Mouse (Mus musculus) liver, embryonic 11.5 days (tissue): ENCODE results near the gene Ppard. TPM values are rescaled to one million over a fixed set of nuclear protein-coding genes. Genes with fewer than 3 reads are reported as not detected.
A peak's percentile ranks its signal among the peaks of the same experiment; 100 is the strongest.

Source experiments
- ATAC-seq: fragments of 200-750 bp; cut with Nextera tagmentation; replicated peaks from 2 replicates; pipeline ENCODE4 v1.8.0; 2017; ENCODE audit warnings: moderate number of reproducible peaks, mild to moderate bottlenecking, moderate TSS enrichment, moderate library complexity; ENCODE audit not compliant: low FRiP score
- DNase-seq: peaks from one replicate; pipeline ENCODE4 v3.0.0-alpha.2; 2017; ENCODE audit warnings: low spot score
- H3K27ac ChIP-seq: fragments of 300-500 bp; sonication (generic); 2 replicates; pipeline ENCODE4 v1.5.1; 2014; ENCODE audit warnings: mild to moderate bottlenecking, low read depth, low read length, control low read depth
- H3K27me3 ChIP-seq: fragments of 300-500 bp; sonication (generic); replicated peaks from 2 replicates; pipeline ENCODE4 v1.6.1; 2014; ENCODE audit warnings: low read length, mixed read lengths; ENCODE audit not compliant: control insufficient read depth, insufficient read depth
- H3K36me3 ChIP-seq: fragments of 300-500 bp; sonication (generic); 2 replicates; pipeline ENCODE4 v1.6.1; 2014; ENCODE audit warnings: mild to moderate bottlenecking, low read length, moderate library complexity, mixed read lengths; ENCODE audit not compliant: control insufficient read depth, insufficient read depth
- H3K4me1 ChIP-seq: fragments of 300-500 bp; sonication (generic); replicated peaks from 2 replicates; pipeline ENCODE4 v1.6.1; 2014; ENCODE audit warnings: low read length, mixed read lengths; ENCODE audit not compliant: control insufficient read depth, insufficient read depth
- H3K4me2 ChIP-seq: fragments of 300-500 bp; sonication (generic); 2 replicates; pipeline ENCODE4 v1.6.1; 2014; ENCODE audit warnings: mild to moderate bottlenecking, control low read depth, moderate library complexity
- H3K4me3 ChIP-seq: fragments of 300-500 bp; sonication (generic); 2 replicates; pipeline ENCODE4 v1.5.1; 2014; ENCODE audit warnings: low read depth, low read length, control low read depth
- H3K9ac ChIP-seq: fragments of 300-500 bp; sonication (generic); 2 replicates; pipeline ENCODE4 v1.6.1; 2014; ENCODE audit warnings: low read depth, low read length, control low read depth
- H3K9me3 ChIP-seq: fragments of 300-500 bp; sonication (generic); 2 replicates; pipeline ENCODE4 v1.6.1; 2016; ENCODE audit warnings: low read length, inconsistent platforms, mixed read lengths; ENCODE audit not compliant: control insufficient read depth
- WGBS: fragments of 180-500 bp; shearing (Covaris S2); extraction: QIAGEN DNeasy Blood & Tissue Kit; methylation state at CpG from one replicate; pipeline ENCODE4 v1.1.7; 2014; 5-methylcytosine and 5-hydroxymethylcytosine counted together
- polyA plus RNA-seq: library from polyadenylated mRNA; unstranded; fragments of >200 nt; fragmentation: Nextera tagmentation; extraction: Ambion mirVana; gene quantifications from 2 replicates; pipeline ENCODE4 v1.2.1, GENCODE M21; 2014

Gene Ppard
- polyA plus RNA-seq, 1 experiment from 2014 or later = 2.3 TPM

- DNase-seq (no peak), ATAC-seq (no peak)
- Histone ChIP-seq H3K9ac (no peak overlapping the region), H3K9me3 (no peaks in the 10 kb centered on the region), H3K27me3 (no peaks in the 10 kb centered on the region), H3K4me3 (no peak overlapping the region), H3K36me3 (0 out of 2 replicates have a peak, but pooled peaks cover 5% of the 10 kb centered on the region), H3K4me1 (peaks cover 42% of the 10 kb centered on the region), H3K4me2 (no peak overlapping the region), H3K27ac (no peak overlapping the region)
- whole genome bisulfite sequencing = 58% methylated on average over 4 of the region's 4 CpGs
Observed at GRCm38 (mm10) chr17:28254804-28255203, 22.3 kb downstream of the Ppard start.

- no peak overlapping the region for H3K9ac ChIP-seq
- H3K27me3 ChIP-seq = no peaks in the 10 kb centered on the region
- no peaks in the 10 kb centered on the region for H3K9me3 ChIP-seq
- peaks cover 46% of the 10 kb centered on the region for H3K4me1 ChIP-seq
- no peak overlapping the region for H3K4me3 ChIP-seq
- H3K27ac ChIP-seq = peak overlapping the region; percentile 70; the same call in 1 of the 2 replicates
- H3K4me2 ChIP-seq = no peak overlapping the region; the same call in 1 of the 2 replicates
- DNase-seq (no peak), ATAC-seq (no peak)
- WGBS = 25% methylated on average over 5 of the region's 5 CpGs
- H3K36me3 ChIP-seq = 0 out of 2 replicates have a peak, but pooled peaks cover 5% of the 10 kb centered on the region
Observed at GRCm38 (mm10) chr17:28255651-28256050, 23.2 kb downstream of the Ppard start.

- Histone ChIP-seq H3K9ac (0 out of 2 replicates have a peak overlapping the region, but pooled peaks have one; percentile 10), H3K36me3 (0 out of 2 replicates have a peak, but pooled peaks cover 5% of the 10 kb centered on the region), H3K4me1 (peaks cover 50% of the 10 kb centered on the region), H3K4me3 (no peak overlapping the region; the same call in 1 of the 2 replicates), H3K4me2 (peak overlapping the region; percentile 33; the same call in 1 of the 2 replicates), H3K27ac (peak overlapping the region; percentile 70), H3K27me3 (no peaks in the 10 kb centered on the region), H3K9me3 (no peaks in the 10 kb centered on the region)
- DNase-seq (no peak), ATAC-seq (peak; percentile 29; the same call in 1 of the 2 replicates)
- 41% methylated on average over 13 of the region's 13 CpGs for WGBS
Observed at GRCm38 (mm10) chr17:28256651-28257328, 24.3 kb downstream of the Ppard start.

GRCm38 (mm10) chr17:28258325-28258724 is 25.8 kb downstream of the Ppard start:
- ATAC-seq (no peak), DNase-seq (no peak)
- H3K27me3 ChIP-seq = no peaks in the 10 kb centered on the region
- H3K4me3 ChIP-seq = no peak overlapping the region
- 0 out of 2 replicates have a peak, but pooled peaks cover 5% of the 10 kb centered on the region for H3K36me3 ChIP-seq
- H3K9me3 ChIP-seq = no peaks in the 10 kb centered on the region
- H3K27ac ChIP-seq = no peak overlapping the region
- H3K4me2 ChIP-seq = no peak overlapping the region
- 83% methylated on average over 9 of the region's 9 CpGs for WGBS
- no peak overlapping the region for H3K9ac ChIP-seq
- peaks cover 47% of the 10 kb centered on the region for H3K4me1 ChIP-seq

- DNase-seq = no peak
- Histone ChIP-seq H3K4me1 (peaks cover 50% of the 10 kb centered on the region), H3K4me3 (no peak overlapping the region), H3K9me3 (no peaks in the 10 kb centered on the region), H3K27ac (no peak overlapping the region), H3K9ac (no peak overlapping the region), H3K36me3 (0 out of 2 replicates have a peak, but pooled peaks cover 5% of the 10 kb centered on the region), H3K27me3 (no peaks in the 10 kb centered on the region), H3K4me2 (peak overlapping the region; percentile 16; the same call in 1 of the 2 replicates)
- WGBS = 65% methylated on average over 16 of the region's 16 CpGs
- 0 out of 2 replicates have a peak, but pooled peaks have one; percentile 30 for ATAC-seq
Observed at GRCm38 (mm10) chr17:28259890-28260542, 27.5 kb downstream of the Ppard start.

- Histone ChIP-seq H3K36me3 (0 out of 2 replicates have a peak, but pooled peaks cover 5% of the 10 kb centered on the region), H3K4me3 (no peak overlapping the region), H3K9ac (no peak overlapping the region), H3K9me3 (no peaks in the 10 kb centered on the region), H3K4me1 (peaks cover 49% of the 10 kb centered on the region), H3K4me2 (no peak overlapping the region), H3K27me3 (no peaks in the 10 kb centered on the region), H3K27ac (no peak overlapping the region)
- WGBS = 80% methylated on average over 9 of the region's 9 CpGs
- ATAC-seq (no peak), DNase-seq (no peak)
Observed at GRCm38 (mm10) chr17:28260543-28260909, 28.0 kb downstream of the Ppard start.

- no peaks in the 10 kb centered on the region for H3K9me3 ChIP-seq
- no peaks in the 10 kb centered on the region for H3K27me3 ChIP-seq
- peaks cover 38% of the 10 kb centered on the region for H3K4me1 ChIP-seq
- ATAC-seq = no peak
- H3K9ac ChIP-seq = no peak overlapping the region
- 0 out of 2 replicates have a peak overlapping the region, but pooled peaks have one; percentile 11 for H3K27ac ChIP-seq
- H3K4me3 ChIP-seq = no peak overlapping the region
- DNase-seq = no peak
- H3K36me3 ChIP-seq = 0 out of 2 replicates have a peak, but pooled peaks cover 5% of the 10 kb centered on the region
- WGBS = 65% methylated on average over 11 of the region's 11 CpGs
- H3K4me2 ChIP-seq = no peak overlapping the region
Observed at GRCm38 (mm10) chr17:28261795-28262194, 29.3 kb downstream of the Ppard start.

GRCm38 (mm10) chr17:28263181-28263894 is 30.8 kb downstream of the Ppard start:
- Histone ChIP-seq H3K4me1 (peaks cover 27% of the 10 kb centered on the region), H3K27ac (peak overlapping the region; percentile 38)
- 65% methylated on average over 13 of the region's 13 CpGs for WGBS

More at GRCm38 (mm10) chr17:28263181-28263894, 30.8 kb downstream of the Ppard start:
- DNase-seq = no peak
- Histone ChIP-seq H3K9ac (no peak overlapping the region), H3K9me3 (no peaks in the 10 kb centered on the region), H3K36me3 (0 out of 2 replicates have a peak, but pooled peaks cover 5% of the 10 kb centered on the region), H3K4me3 (no peak overlapping the region), H3K27me3 (no peaks in the 10 kb centered on the region), H3K4me2 (no peak overlapping the region)
- no peak for ATAC-seq
